Mouse (Mus musculus) bone marrow macrophage, adult 2 months (primary cell): ENCODE measurements at regions not wholly inside any gene's neighbourhood (a gene's known extent, or its start where the extent isn't known, plus 50 kb on each side); places are given as distances from the start of the nearest gene placed in this dataset.
A peak's percentile ranks its signal among the peaks of the same experiment; 100 is the strongest.

Source experiments
- H3K27ac ChIP-seq: 2 replicates; pipeline ENCODE4 v1.5.1; 2012; ENCODE audit warnings: low read depth, low read length; ENCODE audit not compliant: insufficient read depth
- H3K4me1 ChIP-seq: 2 replicates; pipeline ENCODE4 v1.6.1; 2012; ENCODE audit warnings: low read length; ENCODE audit not compliant: control insufficient read depth, insufficient read depth
- H3K4me3 ChIP-seq: 2 replicates; pipeline ENCODE4 v1.5.1; 2012; ENCODE audit warnings: mild to moderate bottlenecking, low read length, moderate library complexity; ENCODE audit not compliant: insufficient read depth
- CTCF ChIP-seq: IDR thresholded peaks from 2 replicates; pipeline ENCODE4 v1.5.1; 2012; ENCODE audit warnings: low read depth, mild to moderate bottlenecking, low read length, moderate library complexity
- POLR2A ChIP-seq: IDR thresholded peaks from 2 replicates; pipeline ENCODE4 v1.6.1; 2012; ENCODE audit warnings: mild to moderate bottlenecking, low read depth, low read length, borderline replicate concordance

DNA sequence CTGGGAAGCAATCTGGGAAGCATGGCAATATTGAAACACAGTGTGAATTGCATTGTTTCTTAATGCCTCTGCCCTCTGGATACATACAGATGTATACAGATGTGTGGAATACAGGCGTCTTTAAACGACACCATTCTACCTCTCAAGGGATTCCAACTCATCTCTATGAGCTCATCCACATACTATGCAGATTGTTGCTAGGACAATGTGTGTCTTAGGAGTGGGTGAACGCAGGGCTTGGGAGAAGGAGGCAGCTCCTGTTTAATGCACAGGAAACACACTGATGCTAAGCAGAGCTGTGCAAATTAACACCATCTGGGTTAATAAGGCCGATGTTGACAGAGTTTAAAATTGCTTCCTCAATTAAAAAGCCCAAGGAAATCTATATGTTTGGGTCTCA is 149.8 kb upstream of the C9orf72 start:
- no peaks in the 10 kb centered on the region for H3K4me1 ChIP-seq
- no peak overlapping the region for H3K4me3 ChIP-seq
- TF ChIP-seq CTCF (no peak), POLR2A (no peak)
- H3K27ac ChIP-seq = no peak overlapping the region

DNA sequence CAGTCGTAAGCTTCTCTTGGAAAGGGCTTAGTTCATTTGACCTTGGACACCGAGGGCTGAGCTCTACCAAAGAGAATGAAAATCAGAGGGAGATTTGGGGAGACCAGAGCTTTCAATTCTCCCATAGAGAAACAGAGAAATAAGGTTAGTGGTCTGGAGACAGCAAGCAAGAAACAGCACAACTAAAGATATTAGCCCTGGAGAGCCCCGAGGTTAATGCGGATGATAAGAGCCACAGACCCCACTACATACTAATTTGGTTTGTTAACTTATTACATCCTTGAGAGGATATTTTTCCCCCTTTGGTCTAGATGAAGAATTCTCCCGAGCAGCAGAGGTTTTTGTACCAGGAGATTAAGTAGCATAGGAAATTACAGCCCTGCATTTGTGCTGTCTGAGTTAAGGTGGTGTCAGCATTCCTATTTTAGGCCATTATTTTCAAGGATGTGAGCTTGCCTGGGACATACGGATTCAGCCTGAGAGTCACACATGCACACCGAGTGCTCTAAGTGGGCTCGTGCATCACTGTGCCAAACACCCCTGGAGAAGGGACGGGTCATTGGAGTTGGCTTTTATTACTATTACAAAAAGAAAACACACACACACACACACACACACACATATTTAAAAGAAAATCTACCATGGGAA is 147.4 kb upstream of the C9orf72 start:
- Histone ChIP-seq H3K4me1 (no peaks in the 10 kb centered on the region), H3K4me3 (no peak overlapping the region)
- TF ChIP-seq CTCF = no peak

DNA sequence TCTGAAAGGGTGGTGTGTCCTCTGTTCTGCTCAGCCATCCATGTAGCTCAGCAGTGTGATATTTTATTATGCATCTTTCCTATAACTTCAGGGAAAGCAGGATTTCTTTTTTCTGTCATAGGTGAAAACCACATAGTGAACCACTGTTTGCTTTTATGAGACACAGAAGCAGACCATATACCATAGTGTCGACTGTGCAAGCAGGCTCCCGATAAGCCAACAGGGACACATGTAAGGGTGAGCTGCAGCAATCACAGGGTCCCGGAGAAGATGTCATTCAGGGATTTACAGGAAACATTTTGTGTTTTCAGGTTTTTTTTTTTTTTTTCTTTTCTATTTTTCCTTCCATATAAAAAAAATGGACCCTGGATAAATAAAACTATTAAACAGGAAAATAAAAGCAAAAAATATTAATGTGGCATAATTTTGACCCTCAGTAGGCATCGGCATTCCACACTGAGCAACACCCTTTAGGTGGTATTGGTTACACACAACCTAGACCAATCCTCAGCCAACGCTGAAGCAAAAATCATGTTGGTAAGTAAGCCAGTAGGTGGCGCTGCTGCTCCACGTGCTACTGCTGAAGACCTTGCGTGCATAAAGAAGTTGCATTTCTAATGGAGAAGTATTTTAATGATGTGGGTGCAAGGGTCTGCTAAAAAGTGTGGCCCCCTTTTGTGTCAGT is 146.7 kb upstream of the C9orf72 start:
- Histone ChIP-seq H3K4me1 (no peaks in the 10 kb centered on the region), H3K27ac (no peak overlapping the region), H3K4me3 (no peak overlapping the region)
- TF ChIP-seq CTCF = peak; percentile 84
- TF ChIP-seq POLR2A = no peak

More for the DNA sequence above, 147.4 kb upstream of the C9orf72 start:
- H3K27ac ChIP-seq = no peak overlapping the region

DNA sequence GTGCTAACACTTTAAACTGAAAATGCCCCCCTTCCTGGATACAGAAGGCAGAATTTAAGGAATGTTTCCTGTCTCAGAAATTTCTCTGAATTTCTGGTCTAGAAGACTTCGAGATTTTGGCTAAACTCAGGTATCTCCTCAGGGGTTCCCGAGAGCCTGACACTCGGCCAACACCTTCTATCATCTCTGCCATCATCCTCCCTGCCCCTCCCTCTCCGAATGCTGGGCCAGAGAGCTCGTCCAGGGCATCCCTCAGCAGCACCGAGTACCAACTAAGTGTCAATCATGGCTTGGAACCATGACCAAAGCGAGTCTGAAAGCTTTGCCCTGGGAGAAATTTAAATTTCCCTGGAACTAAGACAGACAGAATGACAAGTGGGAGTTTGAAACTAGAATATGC is 138.2 kb upstream of the C9orf72 start:
- TF ChIP-seq POLR2A = no peak
- no peak for TF ChIP-seq CTCF
- H3K4me1 ChIP-seq = no peaks in the 10 kb centered on the region
- no peak overlapping the region for H3K27ac ChIP-seq
- no peak overlapping the region for H3K4me3 ChIP-seq

DNA sequence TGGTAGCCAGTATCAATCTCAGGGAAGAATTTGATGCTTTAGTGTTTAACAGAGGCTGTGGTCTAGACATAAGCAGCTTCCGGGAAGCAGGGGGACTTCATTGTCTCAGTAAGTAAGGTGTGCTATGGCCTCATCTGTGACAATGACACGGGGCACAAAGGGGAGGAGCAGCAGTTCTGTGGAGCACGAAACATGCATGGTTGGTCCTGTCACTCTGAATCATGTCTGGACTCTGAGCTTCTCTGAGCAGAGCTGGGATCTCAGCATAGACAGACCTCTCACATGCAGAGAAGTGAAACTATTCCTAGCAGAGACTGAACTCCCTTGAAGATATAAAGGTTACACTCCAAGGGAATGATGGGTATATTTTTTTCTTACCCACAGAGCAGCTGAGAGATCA is 136.2 kb upstream of the C9orf72 start:
- no peak for TF ChIP-seq POLR2A
- TF ChIP-seq CTCF = no peak
- Histone ChIP-seq H3K27ac (no peak overlapping the region), H3K4me1 (no peaks in the 10 kb centered on the region), H3K4me3 (no peak overlapping the region)

DNA sequence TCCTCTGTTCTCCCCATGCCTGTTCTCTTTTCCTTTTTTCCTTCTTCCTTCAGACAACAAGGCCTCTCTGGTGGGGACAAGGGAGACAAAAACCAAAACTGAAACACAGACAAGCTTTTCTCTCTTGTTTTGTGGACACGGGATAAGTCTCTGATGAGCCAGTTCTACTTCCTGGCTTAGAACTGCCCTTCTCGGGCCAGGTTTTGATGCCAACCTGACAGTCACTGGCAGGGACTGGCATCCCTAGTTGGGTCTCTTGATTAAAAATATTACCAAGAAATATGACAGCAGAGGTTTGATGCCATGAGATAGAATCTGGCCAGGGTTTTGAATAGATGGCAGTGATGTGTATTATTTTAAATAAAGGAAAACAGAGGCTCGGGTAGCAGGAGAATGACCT is 133.4 kb upstream of the C9orf72 start:
- H3K27ac ChIP-seq = no peak overlapping the region
- no peaks in the 10 kb centered on the region for H3K4me1 ChIP-seq
- TF ChIP-seq POLR2A (no peak), CTCF (no peak)
- H3K4me3 ChIP-seq = no peak overlapping the region

DNA sequence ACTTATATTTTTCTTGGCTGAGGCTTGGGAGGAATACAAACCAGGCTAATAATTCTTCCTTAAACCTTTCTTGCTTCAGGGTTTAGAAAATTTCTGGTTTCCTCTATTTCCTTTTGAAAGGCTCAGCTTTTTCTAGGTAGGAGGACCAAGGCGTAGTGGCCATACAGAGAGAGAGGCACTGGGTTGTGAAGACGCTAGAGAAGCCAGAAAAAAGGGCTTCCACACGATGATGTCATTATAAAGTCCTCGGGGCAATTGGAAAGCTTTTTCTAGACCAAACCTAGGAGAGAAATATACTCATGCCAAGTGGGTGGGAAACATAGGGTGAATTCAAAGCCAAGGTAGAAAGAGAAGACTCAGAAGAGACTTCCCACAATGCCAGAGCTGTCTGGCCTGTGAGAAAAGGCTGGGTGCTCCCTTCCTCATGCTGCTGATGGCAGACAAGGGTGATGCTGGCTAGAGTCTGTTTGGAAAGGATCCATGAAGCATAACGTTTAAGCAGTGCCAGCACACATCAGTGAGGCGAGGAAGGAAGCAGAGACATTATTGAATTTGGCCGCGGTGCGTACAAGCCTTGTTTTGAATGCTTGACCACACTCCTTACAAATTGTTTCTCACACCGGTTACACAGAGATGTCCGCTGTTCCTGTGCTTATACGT is 131.1 kb upstream of the C9orf72 start:
- Histone ChIP-seq H3K4me1 (no peaks in the 10 kb centered on the region), H3K27ac (no peak overlapping the region), H3K4me3 (no peak overlapping the region)
- no peak for TF ChIP-seq CTCF
- no peak for TF ChIP-seq POLR2A

DNA sequence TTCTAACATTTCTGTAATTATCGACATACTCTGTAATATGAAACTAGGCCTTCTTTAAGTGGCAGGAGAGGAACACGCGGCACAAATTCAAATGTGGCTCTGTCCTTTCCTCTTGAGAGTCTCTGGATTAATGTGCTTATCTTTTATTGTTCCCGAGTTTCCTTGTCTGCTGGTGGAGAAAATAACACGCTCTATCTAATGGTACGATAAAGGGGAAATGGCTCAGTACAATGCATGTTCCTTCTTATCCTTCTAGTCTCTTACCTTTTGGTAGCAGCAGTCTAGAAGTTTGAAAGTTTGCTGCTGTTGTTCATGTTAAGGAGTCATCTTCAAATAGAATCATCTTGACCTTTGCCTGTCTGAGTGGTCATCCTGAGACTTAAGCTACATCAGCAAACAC is 130.1 kb upstream of the C9orf72 start:
- Histone ChIP-seq H3K4me1 (no peaks in the 10 kb centered on the region), H3K4me3 (no peak overlapping the region), H3K27ac (no peak overlapping the region)
- no peak for TF ChIP-seq CTCF
- TF ChIP-seq POLR2A = no peak

DNA sequence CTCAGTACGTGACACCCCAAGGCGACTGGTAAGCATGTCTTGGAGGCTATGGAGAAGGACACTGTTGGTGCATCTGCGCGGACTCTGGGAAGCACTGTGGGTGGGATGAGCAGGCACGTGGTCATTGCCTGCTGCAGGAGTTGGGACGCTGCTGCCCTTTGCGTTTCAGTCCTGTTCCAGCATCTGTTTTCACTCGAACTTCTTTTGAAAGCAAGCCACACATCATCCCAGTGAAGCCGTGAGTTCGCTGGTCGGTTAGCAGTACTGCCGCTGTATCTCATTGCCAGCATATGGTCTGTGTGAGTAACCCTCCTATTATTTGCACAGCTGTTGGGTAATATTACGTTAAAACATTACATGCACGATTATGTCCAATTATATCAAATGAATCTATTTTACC is 128.1 kb upstream of the C9orf72 start:
- H3K4me3 ChIP-seq = no peak overlapping the region
- TF ChIP-seq CTCF (no peak), POLR2A (no peak)
- H3K4me1 ChIP-seq = no peaks in the 10 kb centered on the region
- H3K27ac ChIP-seq = no peak overlapping the region

DNA sequence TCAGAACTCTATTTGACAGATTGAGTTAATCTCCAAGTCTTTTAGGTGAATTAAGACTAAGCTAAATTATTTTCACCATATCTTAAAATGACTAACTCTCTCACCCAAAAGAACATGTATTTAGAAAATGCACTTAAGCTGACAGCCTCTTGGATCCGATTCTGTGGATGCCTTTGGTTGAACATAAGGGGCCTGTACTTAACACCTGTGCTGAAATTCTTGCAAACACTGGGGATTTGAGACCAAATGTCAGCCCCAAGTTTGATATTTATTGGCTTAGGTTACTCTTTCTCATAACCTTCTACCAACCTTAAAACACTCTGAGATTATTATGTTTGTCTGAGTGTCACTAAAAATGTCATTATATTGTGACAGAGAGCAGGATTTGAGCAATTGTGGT is 126.6 kb upstream of the C9orf72 start:
- no peaks in the 10 kb centered on the region for H3K4me1 ChIP-seq
- TF ChIP-seq CTCF = no peak
- TF ChIP-seq POLR2A = no peak
- H3K4me3 ChIP-seq = no peak overlapping the region
- no peak overlapping the region for H3K27ac ChIP-seq

DNA sequence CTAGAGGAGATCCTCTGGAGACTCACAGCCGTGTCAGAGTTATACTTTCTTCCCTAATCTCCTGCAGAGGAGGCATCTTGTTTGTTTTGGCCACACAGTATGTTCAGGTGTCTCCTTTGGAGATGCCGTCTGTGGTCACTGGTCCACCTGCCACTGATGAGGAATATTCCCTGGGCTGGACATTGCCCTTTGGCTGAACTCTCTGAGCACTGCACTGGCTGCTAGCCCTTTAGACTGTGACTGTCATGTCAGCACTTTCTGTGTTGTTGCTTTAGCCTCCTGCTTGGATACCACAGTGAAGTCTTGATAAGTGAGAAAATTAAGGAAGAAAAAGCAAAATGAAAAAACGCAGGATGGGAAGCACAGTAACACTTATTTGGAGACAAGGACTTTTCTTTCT is 124.5 kb upstream of the C9orf72 start:
- TF ChIP-seq CTCF = no peak
- TF ChIP-seq POLR2A = no peak
- Histone ChIP-seq H3K4me1 (no peaks in the 10 kb centered on the region), H3K27ac (no peak overlapping the region), H3K4me3 (no peak overlapping the region)
